8 mouse cellular contexts compared by ENCODE assay signal in genomic region chr2:101796287-101797115, GRCm38 (mm10).
DNase-seq lines count a peak whose midpoint lies in the region; ATAC-seq and TF ChIP-seq lines count a peak whose summit lies in the region.

No protein-coding gene starts in this region.

- peak overlapping the region; percentile 70 for H3K9ac ChIP-seq in forebrain, embryonic 13.5 days
- peak overlapping the region; percentile 56 for H3K9ac ChIP-seq in heart, postnatal 0 days (replicated peaks; ENCODE audit: low read depth, low read length)
- H3K9ac ChIP-seq in liver, embryonic 15.5 days = no peak overlapping the region
- H3K9ac ChIP-seq in stomach, embryonic 14.5 days (replicated peaks; ENCODE audit: low read depth, low read length) = peak overlapping the region; percentile 42

- peak; percentile 83 for ATAC-seq in forebrain, embryonic 13.5 days
- ATAC-seq in heart, postnatal 0 days (ENCODE audit: insufficient read depth, low read depth) = peak; percentile 76
- peak; percentile 49 for ATAC-seq in liver, embryonic 15.5 days (ENCODE audit: insufficient read depth)
- ATAC-seq in stomach, embryonic 14.5 days (ENCODE audit: insufficient number of reproducible peaks, insufficient read depth, low FRiP score, low read depth) = peak; percentile 81; the same call in 1 of the 2 replicates

- H3K27me3 ChIP-seq in forebrain, embryonic 13.5 days = peaks cover 19% of the 10 kb centered on the region; the same call in 1 of the 2 replicates
- H3K27me3 ChIP-seq in heart, postnatal 0 days (ENCODE audit: control insufficient read depth, insufficient read depth, low read length) = no peaks in the 10 kb centered on the region; the same call in 1 of the 2 replicates
- H3K27me3 ChIP-seq in liver, embryonic 15.5 days = peaks cover 40% of the 10 kb centered on the region
- no peaks in the 10 kb centered on the region for H3K27me3 ChIP-seq in stomach, embryonic 14.5 days (ENCODE audit: control insufficient read depth, insufficient read depth, low read length)

- H3K4me3 ChIP-seq in forebrain, embryonic 13.5 days = peak overlapping the region; percentile 54
- H3K4me3 ChIP-seq in heart, postnatal 0 days (ENCODE audit: low read depth, low read length) = peak overlapping the region; percentile 60
- peak overlapping the region; percentile 53 for H3K4me3 ChIP-seq in liver, embryonic 15.5 days (replicated peaks)
- H3K4me3 ChIP-seq in stomach, embryonic 14.5 days (ENCODE audit: low read depth, low read length) = peak overlapping the region; percentile 62

- peak overlapping the region; percentile 57; the same call in 1 of the 2 replicates for H3K27ac ChIP-seq in forebrain, embryonic 13.5 days
- peak overlapping the region; percentile 58 for H3K27ac ChIP-seq in heart, postnatal 0 days (ENCODE audit: low read depth)
- peak overlapping the region; percentile 24; the same call in 1 of the 2 replicates for H3K27ac ChIP-seq in liver, embryonic 15.5 days (replicated peaks)
- H3K27ac ChIP-seq in stomach, embryonic 14.5 days (ENCODE audit: low read length) = peak overlapping the region; percentile 80; the same call in 1 of the 2 replicates

- H3K4me2 ChIP-seq in forebrain, embryonic 13.5 days = peak overlapping the region; percentile 92
- peak overlapping the region; percentile 86 for H3K4me2 ChIP-seq in heart, postnatal 0 days (ENCODE audit: low read depth, low read length)
- H3K4me2 ChIP-seq in liver, embryonic 15.5 days = peak overlapping the region; percentile 67
- peak overlapping the region; percentile 91 for H3K4me2 ChIP-seq in stomach, embryonic 14.5 days (replicated peaks; ENCODE audit: low read depth, low read length)

- peak; percentile 77 for TF ChIP-seq CTCF in heart, postnatal 0 days (IDR thresholded peaks at IDR 0.05; ENCODE audit: low read depth)

- no peaks in the 10 kb centered on the region for H3K9me3 ChIP-seq in forebrain, embryonic 13.5 days (replicated peaks)
- H3K9me3 ChIP-seq in heart, postnatal 0 days (replicated peaks; ENCODE audit: control insufficient read depth, low read length) = no peaks in the 10 kb centered on the region
- no peaks in the 10 kb centered on the region for H3K9me3 ChIP-seq in liver, embryonic 15.5 days (replicated peaks)
- no peaks in the 10 kb centered on the region for H3K9me3 ChIP-seq in stomach, embryonic 14.5 days (ENCODE audit: control insufficient read depth, low read depth, low read length)

- peaks cover 25% of the 10 kb centered on the region for H3K4me1 ChIP-seq in forebrain, embryonic 13.5 days
- H3K4me1 ChIP-seq in heart, postnatal 0 days (ENCODE audit: control insufficient read depth, insufficient read depth) = peaks cover 10% of the 10 kb centered on the region
- H3K4me1 ChIP-seq in liver, embryonic 15.5 days (replicated peaks) = 0 out of 2 replicates have a peak, but pooled peaks cover 4% of the 10 kb centered on the region
- H3K4me1 ChIP-seq in stomach, embryonic 14.5 days (ENCODE audit: control insufficient read depth, insufficient read depth, low read length) = 0 out of 2 replicates have a peak, but pooled peaks cover 3% of the 10 kb centered on the region

- peak; percentile 61 for DNase-seq in A20 (ENCODE audit: low read depth, low spot score)
- DNase-seq in adrenal gland, postnatal 25 days = peak; percentile 71
- DNase-seq in heart, postnatal 0 days (ENCODE audit: low spot score) = peak; percentile 62
- DNase-seq in kidney, postnatal 14 days = peak; percentile 90
- DNase-seq in neural tube, embryonic 10.5 days (ENCODE audit: extremely low spot score, low spot score) = peak; percentile 88

- no peaks in the 10 kb centered on the region for H3K36me3 ChIP-seq in forebrain, embryonic 13.5 days (ENCODE audit: poor library complexity, severe bottlenecking)
- no peaks in the 10 kb centered on the region for H3K36me3 ChIP-seq in heart, postnatal 0 days (replicated peaks; ENCODE audit: control insufficient read depth, insufficient read depth, low read length)
- H3K36me3 ChIP-seq in liver, embryonic 15.5 days (replicated peaks) = no peaks in the 10 kb centered on the region
- no peaks in the 10 kb centered on the region for H3K36me3 ChIP-seq in stomach, embryonic 14.5 days (ENCODE audit: control insufficient read depth, insufficient read depth, low read length)

- under 1% methylated on average over 53 of the region's 55 CpGs for WGBS in forebrain, embryonic 13.5 days
- WGBS in heart, postnatal 0 days = 2% methylated on average over 55 of the region's 55 CpGs
- 2% methylated on average over 55 of the region's 55 CpGs for WGBS in liver, embryonic 15.5 days (ENCODE audit: insufficient replicate concordance)
- 2% methylated on average over 52 of the region's 55 CpGs for WGBS in stomach, embryonic 14.5 days

- TF ChIP-seq EP300 in heart, postnatal 0 days (IDR thresholded peaks at IDR 0.05; ENCODE audit: low read depth) = no peak

Comparison
In these comparisons a context has a peak if more than half of its experiments do, and no peak if none do; other contexts are left out.
1. Peak in every context shown above with its lines: DNase-seq, ATAC-seq, H3K4me3 ChIP-seq and H3K27ac ChIP-seq.
2. H3K27ac ChIP-seq: peak in every context shown above with its lines; median percentile 80 in stomach, embryonic 14.5 days; 58 in heart, postnatal 0 days; 57 in forebrain, embryonic 13.5 days; 24 in liver, embryonic 15.5 days.